Mouse (Mus musculus) forebrain, embryonic 16.5 days (tissue): ENCODE results near the gene Ltbp1. TPM values are rescaled to one million over a fixed set of nuclear protein-coding genes. Genes with fewer than 3 reads are reported as not detected.

Source experiments
- ATAC-seq: fragments of 200-750 bp; cut with Nextera tagmentation; 2 replicates; pipeline ENCODE4 v1.8.0; 2017; ENCODE audit warnings: mild to moderate bottlenecking, moderate library complexity
- H3K27ac ChIP-seq: fragments of 300-500 bp; sonication (generic); 2 replicates; pipeline ENCODE4 v1.5.1; 2014; ENCODE audit warnings: low read length, control low read depth
- H3K27me3 ChIP-seq: fragments of 300-500 bp; sonication (generic); replicated peaks from 2 replicates; pipeline ENCODE4 v1.6.1; 2014; ENCODE audit warnings: low read length; ENCODE audit not compliant: control insufficient read depth, insufficient read depth
- H3K36me3 ChIP-seq: fragments of 300-500 bp; sonication (generic); 2 replicates; pipeline ENCODE4 v1.6.1; 2014; ENCODE audit not compliant: control insufficient read depth, insufficient read depth
- H3K4me1 ChIP-seq: fragments of 300-500 bp; sonication (generic); replicated peaks from 2 replicates; pipeline ENCODE4 v1.6.1; 2014; ENCODE audit warnings: low read length; ENCODE audit not compliant: control insufficient read depth, insufficient read depth
- H3K4me2 ChIP-seq: fragments of 300-500 bp; sonication (generic); 2 replicates; pipeline ENCODE4 v1.6.1; 2014; ENCODE audit warnings: mild to moderate bottlenecking, low read length, control low read depth
- H3K4me3 ChIP-seq: fragments of 300-500 bp; sonication (generic); replicated peaks from 2 replicates; pipeline ENCODE4 v1.5.1; 2014; ENCODE audit warnings: mild to moderate bottlenecking, low read length, control low read depth
- H3K9ac ChIP-seq: fragments of 300-500 bp; sonication (generic); replicated peaks from 2 replicates; pipeline ENCODE4 v1.6.1; 2014; ENCODE audit warnings: low read depth, low read length, control low read depth
- H3K9me3 ChIP-seq: fragments of 300-500 bp; sonication (generic); 2 replicates; pipeline ENCODE4 v1.6.1; 2016; ENCODE audit warnings: low read length; ENCODE audit not compliant: control insufficient read depth
- WGBS: fragments of 180-500 bp; shearing (Covaris S2); extraction: QIAGEN DNeasy Blood & Tissue Kit; methylation state at CpG from one replicate; pipeline ENCODE4 v1.1.7; 2014; 5-methylcytosine and 5-hydroxymethylcytosine counted together
- polyA plus RNA-seq: library from polyadenylated mRNA; unstranded; fragments of >200 nt; fragmentation: Nextera tagmentation; extraction: Ambion mirVana; gene quantifications from 2 replicates; pipeline ENCODE4 v1.2.1, GENCODE M21; 2015

The Ltbp1 gene
- polyA plus RNA-seq, 1 experiment from 2014 or later, result 2.3 TPM

DNA sequence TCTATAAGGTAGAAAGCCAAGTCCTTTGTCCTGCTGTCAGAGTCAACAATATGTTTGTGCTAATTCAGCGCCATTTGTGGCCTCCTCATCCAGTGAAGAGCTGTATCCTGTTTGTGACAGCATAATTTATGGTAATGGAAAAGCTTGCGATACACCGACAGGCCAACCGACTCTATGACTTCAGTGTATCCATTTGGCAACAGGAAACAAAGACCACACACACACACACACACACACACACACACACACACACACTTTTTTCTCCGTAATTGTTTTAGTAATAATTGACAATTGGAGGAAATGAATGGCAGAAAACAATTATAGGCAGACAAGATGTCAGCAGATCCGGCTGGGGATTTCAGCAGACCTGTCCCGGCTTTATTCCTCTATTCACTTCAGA, 435.3 kb downstream of the Ltbp1 start:
- ATAC-seq, result peak; percentile 66

DNA sequence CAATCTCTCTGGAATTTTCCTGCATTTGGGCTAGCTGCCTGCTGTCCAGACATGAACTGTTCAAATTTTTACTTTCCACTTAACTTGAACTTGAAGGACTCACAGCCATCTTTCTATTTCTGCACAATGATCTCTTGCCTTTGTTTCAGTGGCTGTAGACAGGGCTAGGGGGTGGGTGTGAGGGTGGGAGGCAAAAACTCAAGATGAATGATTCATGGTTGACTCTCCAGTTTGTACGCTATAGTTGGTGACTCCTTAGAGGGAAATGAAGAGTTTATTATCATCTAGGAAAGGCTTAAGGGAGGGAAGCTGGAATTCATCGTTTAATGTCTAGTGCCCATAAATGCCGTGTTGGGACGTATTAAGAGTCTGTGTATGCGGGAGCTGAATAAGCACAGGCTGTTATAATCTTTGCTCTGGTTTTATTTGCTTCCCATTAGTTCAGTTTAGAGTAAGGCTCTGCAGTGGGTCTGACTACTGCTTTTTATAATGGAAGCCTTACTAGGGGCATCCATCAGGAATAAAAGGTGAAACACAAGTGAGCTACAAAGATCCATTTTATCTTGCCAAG, 436.0 kb downstream of the Ltbp1 start:
- H3K9me3 ChIP-seq, result no peaks in the 10 kb centered on the region
- ATAC-seq, result no peak
- no peak overlapping the region for H3K4me3 ChIP-seq
- no peak overlapping the region for H3K27ac ChIP-seq
- WGBS, result 77% methylated on average over 5 of the region's 5 CpGs
- no peak overlapping the region for H3K9ac ChIP-seq
- H3K27me3 ChIP-seq, result no peaks in the 10 kb centered on the region
- H3K4me1 ChIP-seq, result peaks cover 5% of the 10 kb centered on the region; the same call in 1 of the 2 replicates
- no peak overlapping the region for H3K4me2 ChIP-seq
- no peaks in the 10 kb centered on the region for H3K36me3 ChIP-seq

More for the DNA sequence above, 435.3 kb downstream of the Ltbp1 start:
- Histone ChIP-seq H3K9me3 (no peaks in the 10 kb centered on the region), H3K27ac (no peak overlapping the region), H3K27me3 (no peaks in the 10 kb centered on the region), H3K4me3 (no peak overlapping the region), H3K4me2 (no peak overlapping the region), H3K4me1 (peaks cover 5% of the 10 kb centered on the region; the same call in 1 of the 2 replicates), H3K9ac (no peak overlapping the region), H3K36me3 (no peaks in the 10 kb centered on the region)
- WGBS, result 54% methylated on average over 7 of the region's 7 CpGs
